Mouse (Mus musculus) erythroblast, adult 5-6 weeks (primary cell): ENCODE results near the gene Gm3238. TPM values are rescaled to one million over a fixed set of nuclear protein-coding genes. Genes with fewer than 3 reads are reported as not detected.
"Not testable (repeated sequence)": the region's sequence is repeated elsewhere in the genome, so short reads cannot be mapped to it uniquely, and the experiment has no call there.

Experiments
- ATAC-seq: replicated peaks from 2 replicates; pipeline ENCODE4 v1.8.0; 2016; ENCODE audit warnings: moderate number of reproducible peaks, mild to moderate bottlenecking, moderate TSS enrichment, inconsistent platforms; ENCODE audit not compliant: poor library complexity, low FRiP score, severe bottlenecking
- total RNA-seq, 2 experiments: library from RNA; stranded (forward) in 1 of 2; stranded (reverse) in 1 of 2; fragments of 150-400 nt in 1 of 2; fragments of 200-764, 138-1000 nt in 1 of 2; gene quantifications; 2 replicates each; pipeline versions ENCODE4 v1.2.3 to v1.2.4; 2015 to 2017; ENCODE audit warnings: low replicate concordance in 2 of 2

The Gm3238 gene
- total RNA-seq (2015; ENCODE audit: low replicate concordance) (not detected in 2 replicates), total RNA-seq (2017; ENCODE audit: low replicate concordance) (not detected in 2 replicates)

DNA sequence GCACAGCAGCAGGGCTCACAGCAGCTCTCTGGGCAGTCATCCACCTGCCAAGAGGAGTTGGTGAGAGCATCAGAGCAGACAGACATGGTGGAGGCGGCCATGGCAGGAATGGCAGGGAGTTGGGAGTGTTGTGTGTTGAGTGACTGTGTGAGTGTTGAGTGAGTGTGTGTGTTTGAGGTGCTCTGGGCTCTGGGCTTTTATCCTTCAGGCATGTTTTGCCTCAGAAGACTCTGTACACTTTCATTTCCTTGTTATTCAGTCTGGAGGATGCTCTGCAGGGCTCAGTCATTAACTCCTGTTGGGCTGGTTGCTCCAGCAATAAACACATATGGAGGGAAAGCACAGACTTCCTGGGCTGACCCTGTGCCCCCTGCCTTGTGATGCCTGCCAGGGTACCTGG, at the start of gene Gm3238:
Gene Gm3238 (minus strand): TSS at position 101 of the 400 bp plus-strand sequence.
- not testable (repeated sequence) for ATAC-seq

DNA sequence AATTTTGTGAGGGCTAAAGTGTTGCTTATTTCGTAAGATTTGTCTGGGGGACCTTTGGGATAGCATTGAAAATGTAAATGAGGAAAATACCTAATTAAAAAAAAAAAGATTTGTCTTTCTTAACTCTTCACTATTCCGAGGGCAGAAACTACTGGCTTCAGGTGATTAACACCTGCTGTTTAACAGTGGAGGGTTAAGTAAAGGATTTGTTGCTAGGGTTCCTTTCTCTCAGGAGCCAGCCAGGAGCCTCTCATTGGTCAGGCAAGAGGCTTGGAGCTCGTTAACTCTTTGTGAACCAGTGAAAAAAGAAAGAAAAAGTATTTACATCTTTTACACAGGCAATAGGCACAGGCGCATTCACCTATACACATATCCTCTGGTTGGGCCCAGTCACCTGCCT, 48.1 kb upstream of the Gm3238 start:
- no peak for ATAC-seq

GRCm38 (mm10) chr10:77818523-77818922, 47.4 kb upstream of the Gm3238 start:
- peak; percentile 39; the same call in 1 of the 2 replicates for ATAC-seq

DNA sequence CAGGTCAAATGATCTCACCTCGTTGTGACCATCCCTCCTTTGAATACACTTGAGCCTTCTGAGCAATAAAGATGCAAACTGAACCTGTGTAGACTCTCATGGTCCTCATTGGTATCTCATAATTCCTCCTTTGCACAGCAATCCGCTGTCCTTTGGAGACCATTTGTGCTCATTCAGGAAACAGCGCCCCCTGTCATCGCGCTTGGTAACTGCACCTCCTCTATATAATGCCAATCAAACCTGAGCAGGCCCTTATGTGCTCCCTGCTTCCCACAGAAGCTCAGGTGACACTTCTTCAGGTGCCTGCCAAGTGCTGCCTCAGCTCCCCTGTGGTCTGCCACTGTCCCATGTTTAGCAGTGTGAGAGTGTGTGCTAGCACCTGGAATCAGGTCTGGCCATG, 44.4 kb upstream of the Gm3238 start:
- ATAC-seq: 0 out of 2 replicates have a peak, but pooled peaks have one; percentile 37

- ATAC-seq: no peak
Measured at GRCm38 (mm10) chr10:77814382-77814781, 43.3 kb upstream of the Gm3238 start, which contains the start of gene Gm2696. Gene Gm2696 (plus strand): TSS chr10:77814682.

DNA sequence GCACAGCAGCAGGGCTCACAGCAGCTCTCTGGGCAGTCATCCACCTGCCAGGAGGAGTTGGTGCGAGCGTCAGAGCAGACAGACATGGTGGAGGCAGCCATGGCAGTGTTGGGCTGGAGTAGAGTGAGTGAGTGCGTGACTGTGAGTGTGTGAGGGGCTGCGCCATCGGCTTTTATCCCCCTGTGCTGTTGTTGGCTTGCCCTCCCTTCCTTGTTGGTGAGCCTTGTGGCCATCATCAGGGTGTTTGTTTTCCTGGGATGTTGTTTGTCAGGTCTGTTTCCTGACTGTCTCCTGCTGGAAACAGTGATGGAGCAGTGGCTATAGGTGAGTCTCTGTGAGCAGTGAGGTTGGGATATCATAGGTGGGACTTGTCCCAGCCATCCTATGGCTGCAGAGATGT, 40.6 kb upstream of the Gm3238 start, which contains the start of gene Gm9507:
Gene Gm9507 (minus strand): TSS at position 101 of the 400 bp plus-strand sequence.
- ATAC-seq: no peak

- no peak for ATAC-seq
Measured at GRCm38 (mm10) chr10:77804095-77804494, 33.0 kb upstream of the Gm3238 start.

DNA sequence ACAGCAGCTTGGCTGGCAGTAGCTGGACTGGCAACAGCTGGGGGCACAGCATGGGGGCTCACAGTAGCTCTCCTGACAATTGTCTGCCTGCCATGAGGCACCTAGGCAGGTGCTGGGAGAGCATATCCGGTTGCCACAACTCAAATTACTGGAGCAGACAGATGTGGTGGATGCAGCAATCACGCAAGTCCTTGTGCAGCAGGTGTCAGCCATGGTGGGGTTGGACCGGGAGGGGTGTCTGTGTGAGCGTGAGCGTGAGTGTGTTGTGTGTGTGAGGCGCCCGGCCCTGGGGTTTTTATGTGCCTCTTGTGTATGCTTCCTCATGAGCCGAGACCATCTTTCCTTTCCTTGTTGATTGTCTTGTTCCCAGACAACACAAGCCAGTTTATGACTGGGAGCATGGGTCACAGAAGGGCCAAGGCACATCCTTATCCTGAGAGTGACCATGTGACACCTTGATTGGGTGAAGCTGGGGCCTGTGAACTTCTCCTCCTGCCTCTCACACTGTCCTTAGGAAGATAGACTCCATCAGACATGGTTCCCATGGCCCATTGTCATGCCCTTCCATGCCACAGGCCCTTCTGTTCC, 27.9 kb upstream of the Gm3238 start, which contains the start of gene Gm19668:
Gene Gm19668 (minus strand): TSS at position 213 of the 588 bp plus-strand sequence.
- ATAC-seq: no peak

DNA sequence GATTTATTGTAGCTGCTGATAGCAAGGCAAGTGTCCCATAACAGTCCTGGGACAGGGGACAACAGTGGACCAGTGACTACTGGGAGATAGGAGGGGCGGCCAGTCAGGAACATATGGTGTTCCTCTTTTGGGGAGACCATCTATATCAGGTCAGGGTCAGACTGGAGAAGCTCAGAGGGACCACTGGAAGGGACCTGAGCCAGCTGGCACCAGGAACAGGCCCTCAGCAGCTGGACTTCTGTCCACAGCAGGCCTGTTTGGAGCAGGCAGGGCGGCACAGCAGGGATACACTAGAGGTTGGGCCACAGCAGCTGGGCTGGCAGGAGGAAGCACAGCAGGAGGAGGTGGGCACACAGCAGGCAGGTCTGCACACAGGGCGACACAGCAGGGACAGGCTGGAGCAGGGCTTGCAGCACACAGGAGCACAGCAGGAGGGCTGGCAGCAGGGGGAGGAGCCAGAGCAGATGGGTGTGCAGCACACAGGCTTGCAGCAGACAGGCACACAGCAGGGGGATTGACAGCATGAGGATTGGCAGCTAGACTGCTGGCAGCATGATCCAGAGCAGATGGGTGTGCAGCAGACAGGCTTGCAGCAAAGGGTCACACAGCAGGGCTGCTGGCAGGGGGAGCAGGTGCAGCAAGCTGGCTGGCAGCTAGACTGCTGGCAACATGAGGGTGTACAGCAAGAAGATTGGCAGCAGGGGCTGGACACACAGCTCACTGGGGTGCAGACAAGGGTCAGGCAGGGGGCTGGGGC, 27.2 kb upstream of the Gm3238 start:
- ATAC-seq: not testable (repeated sequence)

GRCm38 (mm10) chr10:77797677-77798076, 26.6 kb upstream of the Gm3238 start:
- ATAC-seq: no peak

- ATAC-seq: no peak
Measured at GRCm38 (mm10) chr10:77794976-77795375, 23.9 kb upstream of the Gm3238 start, which contains the start of gene Gm9639. Gene Gm9639 (minus strand): TSS chr10:77795076.

- no peak for ATAC-seq
Measured at GRCm38 (mm10) chr10:77788621-77789020, 17.5 kb upstream of the Gm3238 start.

DNA sequence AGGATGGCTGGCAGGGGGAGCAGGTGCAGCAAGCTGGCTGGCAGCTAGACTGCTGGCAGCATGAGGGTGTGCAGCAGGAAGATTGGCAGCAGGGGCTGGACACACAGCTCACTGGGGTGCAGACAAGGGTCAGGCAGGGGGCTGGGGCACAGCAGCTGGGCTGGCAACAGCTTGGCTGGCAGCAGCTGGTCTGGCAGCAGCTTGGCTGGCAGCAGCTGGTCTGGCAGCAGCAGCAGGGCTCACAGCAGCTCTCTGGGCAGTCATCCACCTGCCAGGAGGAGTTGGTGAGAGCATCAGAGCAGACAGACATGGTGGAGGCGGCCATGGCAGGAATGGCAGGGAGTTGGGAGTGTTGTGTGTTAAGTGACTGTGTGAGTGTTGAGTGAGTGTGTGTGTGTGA, 16.8 kb upstream of the Gm3238 start, which contains the start of gene Gm7137:
Gene Gm7137 (minus strand): TSS at position 325 of the 400 bp plus-strand sequence.
- ATAC-seq: not testable (repeated sequence)

GRCm38 (mm10) chr10:77783396-77783795, 12.3 kb upstream of the Gm3238 start:
- not testable (repeated sequence) for ATAC-seq

DNA sequence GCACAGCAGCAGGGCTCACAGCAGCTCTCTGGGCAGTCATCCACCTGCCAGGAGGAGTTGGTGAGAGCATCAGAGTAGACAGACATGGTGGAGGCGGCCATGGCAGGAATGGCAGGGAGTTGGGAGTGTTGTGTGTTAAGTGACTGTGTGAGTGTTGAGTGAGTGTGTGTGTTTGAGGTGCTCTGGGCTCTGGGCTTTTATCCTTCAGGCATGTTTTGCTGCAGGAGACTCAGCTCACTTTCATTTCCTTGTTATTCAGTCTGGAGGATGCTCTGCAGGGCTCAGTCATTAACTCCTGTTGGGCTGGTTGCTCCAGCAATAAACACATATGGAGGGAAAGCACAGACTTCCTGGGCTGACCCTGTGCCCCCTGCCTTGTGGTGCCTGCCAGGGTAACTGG, 11.3 kb upstream of the Gm3238 start, which contains the start of gene Gm3250:
Gene Gm3250 (minus strand): TSS at position 101 of the 400 bp plus-strand sequence.
- ATAC-seq: not testable (repeated sequence)

DNA sequence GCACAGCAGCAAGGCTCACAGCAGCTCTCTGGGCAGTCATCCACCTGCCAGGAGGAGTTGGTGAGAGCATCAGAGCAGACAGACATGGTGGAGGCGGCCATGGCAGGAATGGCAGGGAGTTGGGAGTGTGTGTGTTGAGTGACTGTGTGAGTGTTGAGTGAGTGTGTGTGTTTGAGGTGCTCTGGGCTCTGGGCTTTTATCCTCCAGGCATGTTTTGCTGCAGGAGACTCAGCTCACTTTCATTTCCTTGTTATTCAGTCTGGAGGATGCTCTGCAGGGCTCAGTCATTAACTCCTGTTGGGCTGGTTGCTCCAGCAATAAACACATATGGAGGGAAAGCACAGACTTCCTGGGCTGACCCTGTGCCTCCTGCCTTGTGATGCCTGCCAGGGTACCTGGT, 5.7 kb upstream of the Gm3238 start, which contains the start of gene Gm7138:
Gene Gm7138 (minus strand): TSS at position 101 of the 400 bp plus-strand sequence.
- ATAC-seq: not testable (repeated sequence)

GRCm38 (mm10) chr10:77772142-77772541, 1.0 kb upstream of the Gm3238 start:
- not testable (repeated sequence) for ATAC-seq

GRCm38 (mm10) chr10:77769727-77770126, 1.4 kb downstream of the Gm3238 start:
- ATAC-seq: no peak

GRCm38 (mm10) chr10:77759582-77759981, 11.5 kb downstream of the Gm3238 start, which contains the start of gene Gm3233:
Gene Gm3233 (minus strand): TSS chr10:77759682.
- ATAC-seq: not testable (repeated sequence)

- no peak for ATAC-seq
Measured at GRCm38 (mm10) chr10:77753448-77753847, 17.7 kb downstream of the Gm3238 start.
